Mouse (Mus musculus): ENCODE measurements around the gene Zfp953.
"Not testable (repeated sequence)": the region's sequence is repeated elsewhere in the genome, so short reads cannot be mapped to it uniquely, and the experiment has no call there.

Zfp953 gene

DNA sequence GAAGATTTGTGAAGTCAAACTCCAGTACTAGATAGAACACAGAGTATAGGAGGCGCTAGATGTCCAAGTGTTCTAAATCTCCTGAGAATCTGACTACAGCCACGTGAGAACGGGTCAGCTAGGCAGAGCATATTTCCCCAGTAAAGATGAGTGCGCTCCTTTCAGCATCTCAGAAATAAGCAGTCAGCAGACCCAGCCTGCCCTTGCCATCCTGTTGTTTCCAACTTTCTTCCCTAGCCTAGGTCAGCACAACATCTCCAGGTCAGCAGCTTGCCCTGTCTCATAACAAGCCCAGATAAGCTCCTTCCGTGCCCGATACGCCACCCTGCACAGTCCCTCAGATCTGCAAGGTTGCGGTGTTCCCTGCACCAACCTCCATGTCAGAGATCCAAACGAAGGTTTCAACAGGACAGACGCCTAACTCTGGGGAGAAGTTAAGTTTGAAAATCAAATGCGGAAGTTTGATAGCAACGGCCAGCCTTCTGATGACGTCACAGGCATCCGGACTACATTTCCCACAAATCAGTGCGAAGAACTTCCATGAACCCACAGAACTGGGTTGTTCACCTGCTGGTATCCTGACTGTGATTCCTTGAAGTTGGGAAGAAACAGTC is at the start of gene Zfp953, which contains the start of gene Gm28044:
Gene Zfp953, minus strand, starts transcription at position 475 of the 614 bp plus-strand sequence.
Gene Gm28044, minus strand, starts transcription at position 406 of the 614 bp plus-strand sequence.
- H3K27me3 ChIP-seq (ENCODE audit: insufficient read depth, low read length), result no peaks in the 10 kb centered on the region
- peak within 1 kb of the TSS; percentile 90 for H3K4me3 ChIP-seq (replicated peaks; ENCODE audit: low read length)
- no peaks in the 10 kb centered on the region for H3K36me3 ChIP-seq (ENCODE audit: insufficient read depth, low read length)
- H3K9me3 ChIP-seq (ENCODE audit: low read length), result no peaks in the 10 kb centered on the region
- TF ChIP-seq POU5F1 (IDR thresholded peaks at IDR 0.05; ENCODE audit: borderline replicate concordance, low read length) (no peak), NANOG (IDR thresholded peaks at IDR 0.05; ENCODE audit: borderline replicate concordance, low read length) (no peak), CTCF (conservative IDR thresholded peaks at IDR 0.05; ENCODE audit: low read length) (no peak; the same call in 1 of the 2 replicates)
- peaks cover 7% of the 10 kb centered on the region for H3K4me1 ChIP-seq (replicated peaks; ENCODE audit: low read depth, low read length)

DNA sequence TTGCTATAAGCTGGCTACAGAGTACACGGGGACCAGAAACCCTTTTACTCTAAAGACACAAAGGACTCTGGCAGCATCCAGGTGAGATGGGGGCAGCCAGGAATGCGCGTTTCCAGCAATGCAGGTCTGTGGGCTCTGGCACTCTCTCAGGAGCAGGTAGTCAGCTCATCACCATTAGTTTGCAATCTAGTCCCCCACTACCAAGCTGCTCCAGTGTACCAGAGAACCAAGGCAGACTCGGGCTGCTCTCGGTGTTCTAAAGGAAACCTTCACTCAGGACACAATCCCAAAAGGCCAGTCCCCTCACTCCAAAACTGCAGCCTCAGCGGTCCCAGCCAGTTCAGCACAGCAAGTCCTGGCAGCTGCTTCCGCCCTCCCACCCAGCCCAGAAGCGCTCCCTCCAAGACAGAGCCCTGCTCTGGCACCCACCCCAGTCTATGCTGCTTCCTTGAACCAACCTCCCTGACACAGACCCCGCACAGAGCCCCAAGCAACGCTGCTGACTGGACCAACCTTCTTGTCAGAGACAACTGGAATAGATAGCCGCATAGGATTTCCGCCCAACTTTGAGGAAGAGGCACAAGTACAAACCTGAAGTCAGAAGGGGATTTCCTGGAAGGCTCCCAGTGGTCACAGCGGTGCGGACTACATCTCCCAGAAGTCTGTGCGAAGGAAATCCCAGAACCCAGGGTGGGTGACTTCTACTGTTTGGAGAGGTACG is 38.9 kb upstream of the Zfp953 start, which contains the start of gene Zfp429:
Gene Zfp429, minus strand, starts transcription at position 637 of the 721 bp plus-strand sequence.
- not testable (repeated sequence) for H3K9me3 ChIP-seq (ENCODE audit: low read length); H3K36me3 ChIP-seq (ENCODE audit: insufficient read depth, low read length); H3K27me3 ChIP-seq (ENCODE audit: insufficient read depth, low read length)
- Histone ChIP-seq H3K4me1 (replicated peaks; ENCODE audit: low read depth, low read length) (peaks cover 16% of the 10 kb centered on the region), H3K4me3 (replicated peaks; ENCODE audit: low read length) (peak within 1 kb of the TSS; percentile 60)

DNA sequence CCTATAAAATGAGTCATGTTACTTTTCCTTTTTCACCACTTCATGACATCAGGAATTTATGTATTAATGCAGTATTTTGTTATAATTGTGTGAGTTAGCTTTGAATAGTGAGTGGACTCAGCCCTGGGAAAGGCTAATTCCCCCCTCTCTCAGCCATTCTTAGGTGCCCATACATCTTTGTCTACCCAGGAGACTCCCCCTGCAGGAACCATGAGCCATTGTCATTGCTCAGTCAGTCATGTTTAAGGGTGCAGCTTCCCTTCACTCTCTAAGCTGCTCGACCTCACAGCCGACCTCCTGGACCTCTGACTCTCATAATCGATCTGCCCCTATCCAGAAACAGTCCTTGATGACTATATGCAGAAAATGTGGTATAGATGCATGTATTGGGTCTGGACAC is 15.8 kb upstream of the Zfp953 start:
- H3K9me3 ChIP-seq (ENCODE audit: low read length); H3K36me3 ChIP-seq (ENCODE audit: insufficient read depth, low read length); H3K4me1 ChIP-seq (replicated peaks; ENCODE audit: low read depth, low read length); H3K4me3 ChIP-seq (replicated peaks; ENCODE audit: low read length); H3K27me3 ChIP-seq (ENCODE audit: insufficient read depth, low read length): not testable (repeated sequence)

DNA sequence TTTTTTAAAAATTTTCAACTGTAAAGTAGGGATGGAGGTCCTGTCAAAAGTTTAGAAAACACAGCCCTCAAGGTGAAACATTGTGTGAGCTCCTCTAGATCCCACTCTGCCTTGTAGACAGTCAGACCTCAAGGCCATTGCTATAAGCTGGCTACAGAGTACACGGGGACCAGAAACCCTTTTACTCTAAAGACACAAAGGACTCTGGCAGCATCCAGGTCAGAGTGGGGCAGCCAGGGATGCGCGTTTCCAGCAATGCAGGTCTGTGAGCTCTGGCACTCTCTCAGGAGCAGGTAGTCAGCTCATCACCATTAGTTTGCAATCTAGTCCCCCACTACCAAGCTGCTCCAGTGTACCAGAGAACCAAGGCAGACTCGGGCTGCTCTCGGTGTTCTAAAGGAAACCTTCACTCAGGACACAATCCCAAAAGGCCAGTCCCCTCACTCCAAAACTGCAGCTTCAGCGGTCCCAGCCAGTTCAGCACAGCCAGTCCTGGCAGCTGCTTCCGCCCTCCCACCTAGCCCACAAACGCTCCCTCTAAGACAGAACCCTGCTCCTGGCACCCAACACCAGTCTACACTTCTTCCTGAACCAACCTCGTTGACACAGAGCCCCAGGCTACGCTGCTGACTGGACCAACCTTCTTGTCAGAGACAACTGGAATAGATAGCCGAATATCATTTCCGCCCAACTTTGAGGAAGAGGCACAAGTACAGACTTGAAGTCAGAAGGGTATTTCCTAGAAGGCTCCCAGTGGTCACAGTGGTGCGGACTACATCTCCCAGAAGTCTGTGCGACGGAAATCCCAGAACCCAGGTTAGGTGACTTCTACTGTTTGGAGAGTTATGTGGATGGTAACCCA is 14.9 kb upstream of the Zfp953 start, which contains the start of the genes Gm28041 and Zfp456:
Gene Gm28041, minus strand, starts transcription at position 684 of the 862 bp plus-strand sequence.
Gene Zfp456, minus strand, starts transcription at position 761 of the 862 bp plus-strand sequence.
- not testable (repeated sequence) for H3K36me3 ChIP-seq (ENCODE audit: insufficient read depth, low read length); H3K4me1 ChIP-seq (replicated peaks; ENCODE audit: low read depth, low read length)

DNA sequence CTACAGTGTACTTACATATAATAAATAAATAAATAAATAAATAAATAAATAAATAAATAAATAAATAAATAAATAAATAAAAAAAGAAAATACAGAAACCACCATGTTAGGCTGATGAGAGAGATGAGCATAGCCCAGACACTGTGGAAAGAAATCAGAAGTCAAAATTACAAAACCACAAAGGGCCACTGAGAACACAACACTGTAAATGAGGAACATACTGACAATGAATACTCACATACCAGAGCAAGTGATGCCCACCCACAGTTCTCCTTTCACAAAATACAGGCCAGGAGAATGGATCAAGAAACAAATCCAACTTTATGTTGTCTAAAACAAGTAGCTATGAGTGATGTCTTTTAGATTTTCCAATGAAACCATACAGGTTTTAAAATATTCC is 8.6 kb downstream of the Zfp953 start:
- no peaks in the 10 kb centered on the region for H3K9me3 ChIP-seq (ENCODE audit: low read length)
- H3K27me3 ChIP-seq (ENCODE audit: insufficient read depth, low read length), result no peaks in the 10 kb centered on the region
- H3K4me3 ChIP-seq (replicated peaks; ENCODE audit: low read length), result no peak overlapping the region
- no peaks in the 10 kb centered on the region for H3K36me3 ChIP-seq (ENCODE audit: insufficient read depth, low read length)
- no peaks in the 10 kb centered on the region; the same call in 1 of the 2 replicates for H3K4me1 ChIP-seq (replicated peaks; ENCODE audit: low read depth, low read length)
- TF ChIP-seq CTCF (conservative IDR thresholded peaks at IDR 0.05; ENCODE audit: low read length), result no peak
- TF ChIP-seq POU5F1 (IDR thresholded peaks at IDR 0.05; ENCODE audit: borderline replicate concordance, low read length), result no peak
- no peak for TF ChIP-seq NANOG (IDR thresholded peaks at IDR 0.05; ENCODE audit: borderline replicate concordance, low read length)

More for the DNA sequence above, 14.9 kb upstream of the Zfp953 start, which contains the start of the genes Gm28041 and Zfp456:
- peak within 1 kb of the TSS; percentile 68 for H3K4me3 ChIP-seq (replicated peaks; ENCODE audit: low read length)
- H3K27me3 ChIP-seq (ENCODE audit: insufficient read depth, low read length); H3K9me3 ChIP-seq (ENCODE audit: low read length): not testable (repeated sequence)

DNA sequence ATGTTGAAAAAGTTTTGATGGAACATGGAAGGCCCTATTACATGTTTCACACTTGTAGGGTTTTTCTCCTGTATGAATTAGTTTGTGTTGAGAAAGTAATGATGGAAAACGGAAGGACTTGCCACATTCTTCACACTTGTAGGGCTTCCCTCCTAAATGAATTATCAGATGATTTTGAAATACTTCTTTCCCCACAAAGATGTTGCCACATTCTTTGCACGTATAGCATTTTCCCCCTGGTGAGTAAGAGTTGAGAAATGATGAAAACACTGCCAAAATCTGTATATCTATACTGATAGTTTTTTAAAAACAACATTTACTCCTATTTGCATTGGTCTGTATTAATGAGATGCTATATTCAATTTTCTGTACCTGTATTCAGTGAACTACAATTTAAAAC is 17.0 kb downstream of the Zfp953 start:
- Histone ChIP-seq H3K27me3 (ENCODE audit: insufficient read depth, low read length) (no peaks in the 10 kb centered on the region), H3K9me3 (ENCODE audit: low read length) (peaks cover 11% of the 10 kb centered on the region), H3K36me3 (ENCODE audit: insufficient read depth, low read length) (peaks cover 34% of the 10 kb centered on the region), H3K4me1 (replicated peaks; ENCODE audit: low read depth, low read length) (no peaks in the 10 kb centered on the region), H3K4me3 (replicated peaks; ENCODE audit: low read length) (no peak overlapping the region)
- no peak for TF ChIP-seq POU5F1 (IDR thresholded peaks at IDR 0.05; ENCODE audit: borderline replicate concordance, low read length)
- TF ChIP-seq CTCF (conservative IDR thresholded peaks at IDR 0.05; ENCODE audit: low read length), result no peak
- no peak for TF ChIP-seq NANOG (IDR thresholded peaks at IDR 0.05; ENCODE audit: borderline replicate concordance, low read length)

DNA sequence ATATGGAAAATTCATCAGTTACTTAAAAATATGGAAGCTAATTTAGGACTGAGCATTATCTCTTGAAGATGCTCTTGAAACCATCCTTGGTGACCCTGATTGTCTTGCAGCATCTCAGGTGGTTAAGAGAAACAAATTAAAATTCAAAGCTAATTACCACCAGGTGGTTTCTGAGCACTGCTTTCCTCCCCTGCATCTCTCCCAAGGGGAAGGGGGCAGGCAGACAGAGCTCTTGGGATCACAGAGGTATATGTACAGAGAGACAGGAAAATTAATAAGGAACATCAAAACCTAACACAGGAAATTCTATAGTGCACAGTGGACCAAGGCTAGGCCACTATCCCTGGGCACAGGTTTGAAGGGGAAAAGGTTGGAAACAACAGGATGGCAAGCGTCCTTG is 27.5 kb downstream of the Zfp953 start:
- Histone ChIP-seq H3K4me1 (replicated peaks; ENCODE audit: low read depth, low read length) (peaks cover 12% of the 10 kb centered on the region), H3K9me3 (ENCODE audit: low read length) (no peaks in the 10 kb centered on the region), H3K4me3 (replicated peaks; ENCODE audit: low read length) (peak overlapping the region; percentile 71), H3K36me3 (ENCODE audit: insufficient read depth, low read length) (no peaks in the 10 kb centered on the region), H3K27me3 (ENCODE audit: insufficient read depth, low read length) (peaks cover 5% of the 10 kb centered on the region; the same call in 1 of the 2 replicates)
- TF ChIP-seq CTCF (conservative IDR thresholded peaks at IDR 0.05; ENCODE audit: low read length) (no peak), POU5F1 (IDR thresholded peaks at IDR 0.05; ENCODE audit: borderline replicate concordance, low read length) (no peak), NANOG (IDR thresholded peaks at IDR 0.05; ENCODE audit: borderline replicate concordance, low read length) (no peak)

DNA sequence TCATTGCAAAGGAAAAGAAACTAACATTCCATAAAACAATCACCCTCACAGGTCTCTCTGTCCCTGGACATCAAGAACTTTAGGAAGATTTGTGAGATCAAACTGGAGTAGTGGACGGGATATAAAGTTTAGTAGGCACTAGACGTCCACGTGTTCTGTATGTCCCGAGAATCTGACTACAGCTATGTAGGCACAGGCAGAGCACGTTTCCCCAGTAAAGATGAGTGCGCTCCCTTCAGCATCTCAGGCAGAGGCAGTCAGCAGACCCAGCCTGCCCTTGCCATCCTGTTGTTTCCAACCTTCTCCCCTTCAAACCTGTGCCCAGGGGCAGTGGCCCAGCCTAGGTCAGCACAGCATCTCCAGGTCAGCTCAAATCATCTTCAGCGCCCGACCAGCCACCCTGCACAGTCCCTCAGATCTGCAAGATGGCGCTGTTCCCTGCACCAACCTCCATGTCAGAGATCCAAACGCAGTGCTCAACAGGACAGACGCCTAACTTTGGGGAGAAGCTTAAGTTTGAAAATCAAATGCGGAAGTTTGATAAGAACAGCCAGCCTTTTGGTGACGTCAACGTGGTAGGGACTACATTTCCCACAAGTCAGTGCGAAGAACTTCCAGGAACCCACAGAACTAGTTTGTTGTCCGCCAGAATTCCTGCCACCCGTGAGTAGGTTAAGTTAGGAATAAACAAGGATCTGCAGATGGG is 28.2 kb downstream of the Zfp953 start, which contains the start of gene Zfp595:
Gene Zfp595, minus strand, starts transcription at position 552 of the 706 bp plus-strand sequence.
- peaks cover 12% of the 10 kb centered on the region for H3K4me1 ChIP-seq (replicated peaks; ENCODE audit: low read depth, low read length)
- peaks cover 5% of the 10 kb centered on the region; the same call in 1 of the 2 replicates for H3K27me3 ChIP-seq (ENCODE audit: insufficient read depth, low read length)
- no peaks in the 10 kb centered on the region for H3K9me3 ChIP-seq (ENCODE audit: low read length)
- peak; percentile 47 for TF ChIP-seq CTCF (conservative IDR thresholded peaks at IDR 0.05; ENCODE audit: low read length)
- no peak for TF ChIP-seq POU5F1 (IDR thresholded peaks at IDR 0.05; ENCODE audit: borderline replicate concordance, low read length)
- no peak for TF ChIP-seq NANOG (IDR thresholded peaks at IDR 0.05; ENCODE audit: borderline replicate concordance, low read length)
- H3K4me3 ChIP-seq (replicated peaks; ENCODE audit: low read length), result peak within 1 kb of the TSS; percentile 71
- H3K36me3 ChIP-seq (ENCODE audit: insufficient read depth, low read length), result no peaks in the 10 kb centered on the region
